Mouse (Mus musculus) CH12.LX (cell line): ENCODE measurements around the gene Syk. TPM values are rescaled to one million over a fixed set of nuclear protein-coding genes. Genes with fewer than 3 reads are reported as not detected.

Experiments
- DNase-seq: peaks from one replicate; pipeline ENCODE4 v3.0.0-alpha.2; 2013; ENCODE audit errors: extremely low read depth
- H3K27ac ChIP-seq: 2 replicates; pipeline ENCODE4 v1.5.1; 2012; ENCODE audit warnings: low read depth, mild to moderate bottlenecking, control low read depth, moderate library complexity; ENCODE audit not compliant: insufficient read depth
- H3K27me3 ChIP-seq: replicated peaks from 2 replicates; pipeline ENCODE3; 2012; ENCODE audit warnings: inconsistent platforms
- H3K36me3 ChIP-seq, 2 experiments: replicated peaks in 1 of 2; 2 replicates each; pipeline versions ENCODE3 to v1.6.1; 2012; ENCODE audit warnings: inconsistent platforms in 1 of 2, low read length in 1 of 2, mild to moderate bottlenecking in 1 of 2, mixed read lengths in 1 of 2, moderate library complexity in 1 of 2; ENCODE audit not compliant: control insufficient read depth in 1 of 2, insufficient read depth in 1 of 2
- H3K4me1 ChIP-seq, 2 experiments: 2 replicates each; pipeline ENCODE4 v1.6.1; 2012; ENCODE audit warnings: inconsistent platforms in 1 of 2, moderate library complexity in 1 of 2; ENCODE audit not compliant: insufficient read depth in 2 of 2, control insufficient read depth in 1 of 2
- H3K4me2 ChIP-seq: 2 replicates; pipeline ENCODE4 v1.6.1; 2012; ENCODE audit warnings: low read depth, mild to moderate bottlenecking, control low read depth; ENCODE audit not compliant: poor library complexity, insufficient read depth, severe bottlenecking
- H3K4me3 ChIP-seq, 3 experiments: fragments of 150-350 bp in 1 of 3; sonication (generic) in 1 of 3; replicated peaks in 1 of 3; 2 replicates each; pipeline versions ENCODE3 to v1.5.1; 2011 to 2012; ENCODE audit warnings: low read depth in 2 of 3, low read length in 2 of 3, mild to moderate bottlenecking in 2 of 3, moderate library complexity in 2 of 3, control low read depth in 1 of 3, improper control_type of control experiment in 1 of 3, inconsistent platforms in 1 of 3, mixed read lengths in 1 of 3; ENCODE audit not compliant: poor library complexity in 1 of 3
- H3K79me2 ChIP-seq: replicated peaks from 2 replicates; pipeline ENCODE4 v1.6.1; 2012; ENCODE audit warnings: mild to moderate bottlenecking, moderate library complexity; ENCODE audit not compliant: control insufficient read depth, poor library complexity, insufficient read depth, severe bottlenecking; ENCODE audit errors: extremely low read depth
- H3K9ac ChIP-seq: 2 replicates; pipeline ENCODE4 v1.6.1; 2012; ENCODE audit warnings: low read depth, mild to moderate bottlenecking, control low read depth, moderate library complexity; ENCODE audit not compliant: insufficient read depth
- H3K9me3 ChIP-seq: replicated peaks from 2 replicates; pipeline ENCODE3; 2012; ENCODE audit warnings: low read length, inconsistent platforms, mixed read lengths
- BHLHE40 ChIP-seq: IDR thresholded peaks from 2 replicates; pipeline ENCODE4 v1.6.1; 2011; ENCODE audit warnings: mild to moderate bottlenecking, low read depth, low read length, improper control_type of control experiment
- E2F4 ChIP-seq: IDR thresholded peaks from 2 replicates; pipeline ENCODE4 v1.6.1; 2011; ENCODE audit warnings: low read depth, low read length, improper control_type of control experiment; ENCODE audit not compliant: insufficient replicate concordance
- EP300 ChIP-seq: IDR thresholded peaks from 2 replicates; pipeline ENCODE4 v1.6.1; 2011; ENCODE audit warnings: low read length, improper control_type of control experiment
- GABPA ChIP-seq: IDR thresholded peaks from 2 replicates; pipeline ENCODE4 v1.6.1; 2012; ENCODE audit warnings: low read depth, low read length, improper control_type of control experiment, inconsistent platforms; ENCODE audit not compliant: insufficient replicate concordance
- HCFC1 ChIP-seq: IDR thresholded peaks from 2 replicates; pipeline ENCODE4 v1.6.1; 2012; ENCODE audit warnings: low read depth, mild to moderate bottlenecking, inconsistent platforms, low read length, improper control_type of control experiment
- JUN ChIP-seq: IDR thresholded peaks from 2 replicates; pipeline ENCODE4 v1.6.1; 2011; ENCODE audit warnings: low read depth, mild to moderate bottlenecking, low read length, improper control_type of control experiment, moderate library complexity; ENCODE audit not compliant: insufficient read depth
- JUND ChIP-seq: conservative IDR thresholded peaks from 2 replicates; pipeline ENCODE4 v1.6.1; 2011; ENCODE audit warnings: low read depth, low read length, improper control_type of control experiment
- MAFK ChIP-seq: IDR thresholded peaks from 2 replicates; pipeline ENCODE4 v1.6.1; 2011; ENCODE audit warnings: low read length, improper control_type of control experiment; ENCODE audit not compliant: insufficient replicate concordance
- MAZ ChIP-seq: IDR thresholded peaks from 2 replicates; pipeline ENCODE4 v1.6.1; 2012; ENCODE audit warnings: low read depth, mild to moderate bottlenecking, inconsistent platforms, low read length, improper control_type of control experiment, moderate library complexity
- MEF2A ChIP-seq: IDR thresholded peaks from 2 replicates; pipeline ENCODE4 v1.6.1; 2014; ENCODE audit warnings: low read depth, mild to moderate bottlenecking, inconsistent platforms, low read length, improper control_type of control experiment, borderline replicate concordance
- MXI1 ChIP-seq: IDR thresholded peaks from 2 replicates; pipeline ENCODE4 v1.6.1; 2011; ENCODE audit warnings: mild to moderate bottlenecking, low read depth, low read length, improper control_type of control experiment
- NRF1 ChIP-seq: IDR thresholded peaks from 2 replicates; pipeline ENCODE4 v1.6.1; 2014; ENCODE audit warnings: low read depth, mild to moderate bottlenecking, inconsistent platforms, low read length, improper control_type of control experiment, moderate library complexity
- PAX5 ChIP-seq: IDR thresholded peaks from 2 replicates; pipeline ENCODE4 v1.6.1; 2012; ENCODE audit warnings: low read length, inconsistent platforms, mixed read lengths
- POLR2A ChIP-seq: IDR thresholded peaks from 2 replicates; pipeline ENCODE4 v1.6.1; 2011; ENCODE audit warnings: low read depth, mild to moderate bottlenecking, improper control_type of control experiment, low read length
- POLR2AphosphoS2 ChIP-seq: IDR thresholded peaks from 2 replicates; pipeline ENCODE4 v1.6.1; 2011; ENCODE audit warnings: low read depth, low read length, improper control_type of control experiment
- RAD21 ChIP-seq: IDR thresholded peaks from 2 replicates; pipeline ENCODE4 v1.6.1; 2011; ENCODE audit warnings: low read depth, mild to moderate bottlenecking, low read length, improper control_type of control experiment, moderate library complexity
- RCOR1 ChIP-seq: conservative IDR thresholded peaks from 2 replicates; pipeline ENCODE4 v1.6.1; 2012; ENCODE audit warnings: low read depth, mild to moderate bottlenecking, inconsistent platforms, low read length, improper control_type of control experiment
- SMC3 ChIP-seq: IDR thresholded peaks from 2 replicates; pipeline ENCODE4 v1.6.1; 2011; ENCODE audit warnings: low read depth, low read length, improper control_type of control experiment
- TBP ChIP-seq: conservative IDR thresholded peaks from 2 replicates; pipeline ENCODE4 v1.6.1; 2011; ENCODE audit warnings: low read depth, low read length, improper control_type of control experiment
- TCF12 ChIP-seq: IDR thresholded peaks from 2 replicates; pipeline ENCODE4 v1.6.1; 2014; ENCODE audit warnings: low read depth, mild to moderate bottlenecking, inconsistent platforms, low read length, improper control_type of control experiment
- UBTF ChIP-seq: IDR thresholded peaks from 2 replicates; pipeline ENCODE4 v1.6.1; 2012; ENCODE audit warnings: low read depth, mild to moderate bottlenecking, inconsistent platforms, low read length, improper control_type of control experiment, moderate library complexity
- ZC3H11A ChIP-seq: IDR thresholded peaks from 2 replicates; pipeline ENCODE4 v1.6.1; 2012; ENCODE audit warnings: low read depth, mild to moderate bottlenecking, inconsistent platforms, low read length, improper control_type of control experiment
- ZKSCAN1 ChIP-seq: IDR thresholded peaks from 2 replicates; pipeline ENCODE4 v1.6.1; 2012; ENCODE audit warnings: low read depth, inconsistent platforms, low read length, improper control_type of control experiment, borderline replicate concordance
- ZMIZ1 ChIP-seq: IDR thresholded peaks from 2 replicates; pipeline ENCODE4 v1.6.1; 2012; ENCODE audit warnings: low read depth, mild to moderate bottlenecking, inconsistent platforms, low read length, improper control_type of control experiment
- ZNF384 ChIP-seq: IDR thresholded peaks from 2 replicates; pipeline ENCODE4 v1.6.1; 2012; ENCODE audit warnings: low read depth, low read length, improper control_type of control experiment, inconsistent platforms
- dilution Hi-C: fragments of 300-500 bp; cut with MboI; formaldehyde crosslinking; loops from 2 replicates; pipeline ENCODE4 v1.14.3; 2020; ENCODE audit warnings: low sequenced_read_pairs; ENCODE audit not compliant: extremely low pct_unique_long_range_greater_than_20kb, extremely low pct_ligation_motif_present
- in situ Hi-C: fragments of 300-500 bp; cut with MboI; formaldehyde crosslinking; loops from 3 replicates; pipeline ENCODE4 v1.14.3; 2019; ENCODE audit warnings: low sequenced_read_pairs, low pct_ligation_motif_present, low pct_unique_long_range_greater_than_20kb, mixed read lengths
- polyA plus RNA-seq: library from polyadenylated mRNA; unstranded; fragments of >175 nt; gene quantifications from 2 replicates; pipeline ENCODE4 v1.2.1, GENCODE M21; 2012; ENCODE audit warnings: low read depth; ENCODE audit not compliant: insufficient read length
- total RNA-seq, 2 experiments: library from RNA; depleted of rRNA; stranded (reverse); fragments of 300-350 nt in 1 of 2; fragments of >200 nt in 1 of 2; gene quantifications; 2 replicates each; pipeline ENCODE4 v1.2.3; 2012 to 2014

The Syk gene
- total and polyA plus RNA-seq, 3 experiments: 117 to 185 (median 163) TPM

GRCm38 (mm10) chr13:52676671-52677445, 93.9 kb downstream of the Syk start:
- Histone ChIP-seq H3K9me3 (peaks cover 9% of the 10 kb centered on the region), H3K9ac (no peak overlapping the region), H3K36me3 (no peaks in the 10 kb centered on the region), H3K4me3 (no peak overlapping the region), H3K4me1 (no peaks in the 10 kb centered on the region; a peak in 2 of 4 replicates), H3K79me2 (no peaks in the 10 kb centered on the region), H3K27ac (no peak overlapping the region), H3K27me3 (peaks cover 14% of the 10 kb centered on the region), H3K4me2 (no peak overlapping the region)
- TF ChIP-seq NRF1 (no peak), MAFK (no peak), ZC3H11A (no peak), HCFC1 (no peak), ZKSCAN1 (no peak), POLR2AphosphoS2 (no peak), MXI1 (no peak), JUND (no peak), E2F4 (no peak), EP300 (no peak), RAD21 (no peak), SMC3 (no peak), MAZ (no peak), GABPA (no peak), ZNF384 (no peak), TCF12 (no peak), JUN (no peak), PAX5 (no peak)
- dilution Hi-C loops: no loop called here
- in situ Hi-C loops: loop anchor here (5.0 kb wide), 1 partner anchor 420 kb away; no protein-coding TSS in a partner anchor
- no peak for DNase-seq

- peaks cover 9% of the 10 kb centered on the region for H3K9me3 ChIP-seq
Observed at GRCm38 (mm10) chr13:52679906-52680305, 96.9 kb downstream of the Syk start.

More at GRCm38 (mm10) chr13:52679906-52680305, 96.9 kb downstream of the Syk start:
- in situ Hi-C loops: loop anchor here (5.0 kb wide), 1 partner anchor 417 kb away; no protein-coding TSS in a partner anchor
- no peak overlapping the region for H3K4me3 ChIP-seq
- no peak for DNase-seq
- peaks cover 0 to 2% of the 10 kb centered on the region in 2 experiments; a peak in 1 of 4 replicates for H3K4me1 ChIP-seq
- H3K79me2 ChIP-seq: no peaks in the 10 kb centered on the region
- H3K4me2 ChIP-seq: no peak overlapping the region
- TF ChIP-seq MAFK (no peak), POLR2AphosphoS2 (no peak), EP300 (no peak), TBP (no peak), POLR2A (no peak), BHLHE40 (no peak), MEF2A (no peak), MAZ (no peak), ZMIZ1 (no peak), RCOR1 (no peak), E2F4 (no peak), ZKSCAN1 (no peak), UBTF (no peak), ZNF384 (no peak)
- TF ChIP-seq, all 38 proteins: peak for 0
- Histone ChIP-seq H3K27ac (no peak overlapping the region), H3K27me3 (peaks cover 23% of the 10 kb centered on the region), H3K36me3 (no peaks in the 10 kb centered on the region), H3K9ac (no peak overlapping the region)
- dilution Hi-C loops: no loop called here
